Mouse (Mus musculus): ENCODE results near the gene Zfp953. TPM values are rescaled to one million over a fixed set of nuclear protein-coding genes. Genes with fewer than 3 reads are reported as not detected.
"Not testable (repeated sequence)": the region's sequence is repeated elsewhere in the genome, so short reads cannot be mapped to it uniquely, and the experiment has no call there.

Gene Zfp953
- 0.11 TPM in 1 of 2 replicates, not detected in the other for polyA plus RNA-seq (2012; ENCODE audit: insufficient read depth, low replicate concordance)

DNA sequence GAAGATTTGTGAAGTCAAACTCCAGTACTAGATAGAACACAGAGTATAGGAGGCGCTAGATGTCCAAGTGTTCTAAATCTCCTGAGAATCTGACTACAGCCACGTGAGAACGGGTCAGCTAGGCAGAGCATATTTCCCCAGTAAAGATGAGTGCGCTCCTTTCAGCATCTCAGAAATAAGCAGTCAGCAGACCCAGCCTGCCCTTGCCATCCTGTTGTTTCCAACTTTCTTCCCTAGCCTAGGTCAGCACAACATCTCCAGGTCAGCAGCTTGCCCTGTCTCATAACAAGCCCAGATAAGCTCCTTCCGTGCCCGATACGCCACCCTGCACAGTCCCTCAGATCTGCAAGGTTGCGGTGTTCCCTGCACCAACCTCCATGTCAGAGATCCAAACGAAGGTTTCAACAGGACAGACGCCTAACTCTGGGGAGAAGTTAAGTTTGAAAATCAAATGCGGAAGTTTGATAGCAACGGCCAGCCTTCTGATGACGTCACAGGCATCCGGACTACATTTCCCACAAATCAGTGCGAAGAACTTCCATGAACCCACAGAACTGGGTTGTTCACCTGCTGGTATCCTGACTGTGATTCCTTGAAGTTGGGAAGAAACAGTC lies at the start of gene Zfp953, which contains the start of gene Gm28044:
Gene Zfp953 (minus strand): TSS at position 475 of the 614 bp plus-strand sequence.
Gene Gm28044 (minus strand): TSS at position 406 of the 614 bp plus-strand sequence.
- H3K27me3 ChIP-seq (replicated peaks) = no peaks in the 10 kb centered on the region
- H3K36me3 ChIP-seq (replicated peaks; ENCODE audit: low read length) = no peaks in the 10 kb centered on the region
- peaks cover 14% of the 10 kb centered on the region for H3K4me1 ChIP-seq
- TF ChIP-seq GATA1 (IDR thresholded peaks at IDR 0.05; ENCODE audit: borderline replicate concordance, low read length) = no peak
- no peak for TF ChIP-seq FLI1 (IDR thresholded peaks at IDR 0.05; ENCODE audit: low read length)
- no peaks in the 10 kb centered on the region for H3K9me3 ChIP-seq
- peak within 1 kb of the TSS; percentile 93 for H3K4me3 ChIP-seq (replicated peaks)

DNA sequence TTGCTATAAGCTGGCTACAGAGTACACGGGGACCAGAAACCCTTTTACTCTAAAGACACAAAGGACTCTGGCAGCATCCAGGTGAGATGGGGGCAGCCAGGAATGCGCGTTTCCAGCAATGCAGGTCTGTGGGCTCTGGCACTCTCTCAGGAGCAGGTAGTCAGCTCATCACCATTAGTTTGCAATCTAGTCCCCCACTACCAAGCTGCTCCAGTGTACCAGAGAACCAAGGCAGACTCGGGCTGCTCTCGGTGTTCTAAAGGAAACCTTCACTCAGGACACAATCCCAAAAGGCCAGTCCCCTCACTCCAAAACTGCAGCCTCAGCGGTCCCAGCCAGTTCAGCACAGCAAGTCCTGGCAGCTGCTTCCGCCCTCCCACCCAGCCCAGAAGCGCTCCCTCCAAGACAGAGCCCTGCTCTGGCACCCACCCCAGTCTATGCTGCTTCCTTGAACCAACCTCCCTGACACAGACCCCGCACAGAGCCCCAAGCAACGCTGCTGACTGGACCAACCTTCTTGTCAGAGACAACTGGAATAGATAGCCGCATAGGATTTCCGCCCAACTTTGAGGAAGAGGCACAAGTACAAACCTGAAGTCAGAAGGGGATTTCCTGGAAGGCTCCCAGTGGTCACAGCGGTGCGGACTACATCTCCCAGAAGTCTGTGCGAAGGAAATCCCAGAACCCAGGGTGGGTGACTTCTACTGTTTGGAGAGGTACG lies 38.9 kb upstream of the Zfp953 start, which contains the start of gene Zfp429:
Gene Zfp429 (minus strand): TSS at position 637 of the 721 bp plus-strand sequence.
- H3K27me3 ChIP-seq (replicated peaks); H3K9me3 ChIP-seq; H3K36me3 ChIP-seq (replicated peaks; ENCODE audit: low read length): not testable (repeated sequence)
- Histone ChIP-seq H3K4me3 (replicated peaks) (peak within 1 kb of the TSS; percentile 90), H3K4me1 (peaks cover 12% of the 10 kb centered on the region; the same call in 1 of the 2 replicates)

- H3K9me3 ChIP-seq; H3K36me3 ChIP-seq (replicated peaks; ENCODE audit: low read length): not testable (repeated sequence)
Measured at GRCm38 (mm10) chr13:67376255-67376654, 15.8 kb upstream of the Zfp953 start.

DNA sequence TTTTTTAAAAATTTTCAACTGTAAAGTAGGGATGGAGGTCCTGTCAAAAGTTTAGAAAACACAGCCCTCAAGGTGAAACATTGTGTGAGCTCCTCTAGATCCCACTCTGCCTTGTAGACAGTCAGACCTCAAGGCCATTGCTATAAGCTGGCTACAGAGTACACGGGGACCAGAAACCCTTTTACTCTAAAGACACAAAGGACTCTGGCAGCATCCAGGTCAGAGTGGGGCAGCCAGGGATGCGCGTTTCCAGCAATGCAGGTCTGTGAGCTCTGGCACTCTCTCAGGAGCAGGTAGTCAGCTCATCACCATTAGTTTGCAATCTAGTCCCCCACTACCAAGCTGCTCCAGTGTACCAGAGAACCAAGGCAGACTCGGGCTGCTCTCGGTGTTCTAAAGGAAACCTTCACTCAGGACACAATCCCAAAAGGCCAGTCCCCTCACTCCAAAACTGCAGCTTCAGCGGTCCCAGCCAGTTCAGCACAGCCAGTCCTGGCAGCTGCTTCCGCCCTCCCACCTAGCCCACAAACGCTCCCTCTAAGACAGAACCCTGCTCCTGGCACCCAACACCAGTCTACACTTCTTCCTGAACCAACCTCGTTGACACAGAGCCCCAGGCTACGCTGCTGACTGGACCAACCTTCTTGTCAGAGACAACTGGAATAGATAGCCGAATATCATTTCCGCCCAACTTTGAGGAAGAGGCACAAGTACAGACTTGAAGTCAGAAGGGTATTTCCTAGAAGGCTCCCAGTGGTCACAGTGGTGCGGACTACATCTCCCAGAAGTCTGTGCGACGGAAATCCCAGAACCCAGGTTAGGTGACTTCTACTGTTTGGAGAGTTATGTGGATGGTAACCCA lies 14.9 kb upstream of the Zfp953 start, which contains the start of the genes Gm28041 and Zfp456:
Gene Gm28041 (minus strand): TSS at position 684 of the 862 bp plus-strand sequence.
Gene Zfp456 (minus strand): TSS at position 761 of the 862 bp plus-strand sequence.
- H3K9me3 ChIP-seq; H3K27me3 ChIP-seq (replicated peaks); H3K36me3 ChIP-seq (replicated peaks; ENCODE audit: low read length); H3K4me1 ChIP-seq: not testable (repeated sequence)
- peak within 1 kb of the TSS; percentile 93 for H3K4me3 ChIP-seq (replicated peaks)

More at GRCm38 (mm10) chr13:67376255-67376654, 15.8 kb upstream of the Zfp953 start:
- not testable (repeated sequence) for H3K4me1 ChIP-seq; H3K4me3 ChIP-seq (replicated peaks); H3K27me3 ChIP-seq (replicated peaks)

DNA sequence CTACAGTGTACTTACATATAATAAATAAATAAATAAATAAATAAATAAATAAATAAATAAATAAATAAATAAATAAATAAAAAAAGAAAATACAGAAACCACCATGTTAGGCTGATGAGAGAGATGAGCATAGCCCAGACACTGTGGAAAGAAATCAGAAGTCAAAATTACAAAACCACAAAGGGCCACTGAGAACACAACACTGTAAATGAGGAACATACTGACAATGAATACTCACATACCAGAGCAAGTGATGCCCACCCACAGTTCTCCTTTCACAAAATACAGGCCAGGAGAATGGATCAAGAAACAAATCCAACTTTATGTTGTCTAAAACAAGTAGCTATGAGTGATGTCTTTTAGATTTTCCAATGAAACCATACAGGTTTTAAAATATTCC lies 8.6 kb downstream of the Zfp953 start:
- TF ChIP-seq FLI1 (IDR thresholded peaks at IDR 0.05; ENCODE audit: low read length) (no peak), GATA1 (IDR thresholded peaks at IDR 0.05; ENCODE audit: borderline replicate concordance, low read length) (no peak)
- no peaks in the 10 kb centered on the region; the same call in 1 of the 2 replicates for H3K4me1 ChIP-seq
- no peaks in the 10 kb centered on the region for H3K27me3 ChIP-seq (replicated peaks)
- no peaks in the 10 kb centered on the region for H3K9me3 ChIP-seq
- H3K36me3 ChIP-seq (replicated peaks; ENCODE audit: low read length) = peaks cover 6% of the 10 kb centered on the region
- H3K4me3 ChIP-seq (replicated peaks) = no peak overlapping the region

DNA sequence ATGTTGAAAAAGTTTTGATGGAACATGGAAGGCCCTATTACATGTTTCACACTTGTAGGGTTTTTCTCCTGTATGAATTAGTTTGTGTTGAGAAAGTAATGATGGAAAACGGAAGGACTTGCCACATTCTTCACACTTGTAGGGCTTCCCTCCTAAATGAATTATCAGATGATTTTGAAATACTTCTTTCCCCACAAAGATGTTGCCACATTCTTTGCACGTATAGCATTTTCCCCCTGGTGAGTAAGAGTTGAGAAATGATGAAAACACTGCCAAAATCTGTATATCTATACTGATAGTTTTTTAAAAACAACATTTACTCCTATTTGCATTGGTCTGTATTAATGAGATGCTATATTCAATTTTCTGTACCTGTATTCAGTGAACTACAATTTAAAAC lies 17.0 kb downstream of the Zfp953 start:
- Histone ChIP-seq H3K36me3 (replicated peaks; ENCODE audit: low read length) (peaks cover 50% of the 10 kb centered on the region), H3K4me3 (replicated peaks) (no peak overlapping the region), H3K9me3 (no peaks in the 10 kb centered on the region), H3K27me3 (replicated peaks) (no peaks in the 10 kb centered on the region), H3K4me1 (no peaks in the 10 kb centered on the region; the same call in 1 of the 2 replicates)
- TF ChIP-seq GATA1 (IDR thresholded peaks at IDR 0.05; ENCODE audit: borderline replicate concordance, low read length) (no peak), FLI1 (IDR thresholded peaks at IDR 0.05; ENCODE audit: low read length) (no peak)

DNA sequence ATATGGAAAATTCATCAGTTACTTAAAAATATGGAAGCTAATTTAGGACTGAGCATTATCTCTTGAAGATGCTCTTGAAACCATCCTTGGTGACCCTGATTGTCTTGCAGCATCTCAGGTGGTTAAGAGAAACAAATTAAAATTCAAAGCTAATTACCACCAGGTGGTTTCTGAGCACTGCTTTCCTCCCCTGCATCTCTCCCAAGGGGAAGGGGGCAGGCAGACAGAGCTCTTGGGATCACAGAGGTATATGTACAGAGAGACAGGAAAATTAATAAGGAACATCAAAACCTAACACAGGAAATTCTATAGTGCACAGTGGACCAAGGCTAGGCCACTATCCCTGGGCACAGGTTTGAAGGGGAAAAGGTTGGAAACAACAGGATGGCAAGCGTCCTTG lies 27.5 kb downstream of the Zfp953 start:
- TF ChIP-seq GATA1 (IDR thresholded peaks at IDR 0.05; ENCODE audit: borderline replicate concordance, low read length) (no peak), FLI1 (IDR thresholded peaks at IDR 0.05; ENCODE audit: low read length) (no peak)
- H3K27me3 ChIP-seq (replicated peaks) = no peaks in the 10 kb centered on the region
- peaks cover 13% of the 10 kb centered on the region for H3K4me1 ChIP-seq
- peaks cover 13% of the 10 kb centered on the region for H3K36me3 ChIP-seq (replicated peaks; ENCODE audit: low read length)
- no peaks in the 10 kb centered on the region for H3K9me3 ChIP-seq
- peak overlapping the region; percentile 89 for H3K4me3 ChIP-seq (replicated peaks)

GRCm38 (mm10) chr13:67332019-67332724 lies 28.2 kb downstream of the Zfp953 start, which contains the start of gene Zfp595:
TSS of gene Zfp595 (minus strand) at chr13:67332570.
- TF ChIP-seq GATA1 (IDR thresholded peaks at IDR 0.05; ENCODE audit: borderline replicate concordance, low read length) = no peak; the same call in 2 of the 3 replicates
- no peak for TF ChIP-seq FLI1 (IDR thresholded peaks at IDR 0.05; ENCODE audit: low read length)
- peak within 1 kb of the TSS; percentile 89 for H3K4me3 ChIP-seq (replicated peaks)
- no peaks in the 10 kb centered on the region for H3K9me3 ChIP-seq
- no peaks in the 10 kb centered on the region for H3K27me3 ChIP-seq (replicated peaks)
- H3K4me1 ChIP-seq = peaks cover 13% of the 10 kb centered on the region
- H3K36me3 ChIP-seq (replicated peaks; ENCODE audit: low read length) = peaks cover 13% of the 10 kb centered on the region

DNA sequence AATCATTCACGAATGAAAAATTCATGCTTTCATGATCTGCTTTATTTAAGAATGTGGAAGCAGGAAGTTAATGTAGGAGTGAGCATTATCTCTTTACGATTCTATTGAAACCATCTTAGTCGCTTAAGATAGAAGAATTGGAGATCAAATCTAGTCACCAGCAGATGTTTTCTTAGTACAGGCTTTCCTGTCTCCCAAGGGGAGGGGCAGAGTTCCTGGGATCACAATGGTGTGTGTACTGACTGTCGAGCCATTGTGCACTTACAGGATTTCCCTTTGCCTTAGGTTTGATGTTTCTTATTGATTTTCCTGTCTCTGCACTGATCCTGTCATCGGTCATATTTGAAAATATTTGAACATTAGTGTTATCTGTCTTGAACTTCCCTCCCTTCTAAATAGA lies 53.7 kb downstream of the Zfp953 start:
- peaks cover 3% of the 10 kb centered on the region; the same call in 1 of the 2 replicates for H3K9me3 ChIP-seq
- H3K36me3 ChIP-seq (replicated peaks; ENCODE audit: low read length) = peaks cover 3% of the 10 kb centered on the region
- no peaks in the 10 kb centered on the region for H3K27me3 ChIP-seq (replicated peaks)
- peak overlapping the region; percentile 92 for H3K4me3 ChIP-seq (replicated peaks)
- TF ChIP-seq GATA1 (IDR thresholded peaks at IDR 0.05; ENCODE audit: borderline replicate concordance, low read length) (no peak), FLI1 (IDR thresholded peaks at IDR 0.05; ENCODE audit: low read length) (no peak)
- H3K4me1 ChIP-seq = peaks cover 18% of the 10 kb centered on the region
